Mouse (Mus musculus) induced T-regulatory cell, adult 2 months (primary cell): ENCODE measurements around the gene Snx29.

Experiments used
- DNase-seq: peaks from one replicate; pipeline ENCODE4 v3.0.0-alpha.2; 2012; ENCODE audit warnings: low read depth

The Snx29 gene

DNA sequence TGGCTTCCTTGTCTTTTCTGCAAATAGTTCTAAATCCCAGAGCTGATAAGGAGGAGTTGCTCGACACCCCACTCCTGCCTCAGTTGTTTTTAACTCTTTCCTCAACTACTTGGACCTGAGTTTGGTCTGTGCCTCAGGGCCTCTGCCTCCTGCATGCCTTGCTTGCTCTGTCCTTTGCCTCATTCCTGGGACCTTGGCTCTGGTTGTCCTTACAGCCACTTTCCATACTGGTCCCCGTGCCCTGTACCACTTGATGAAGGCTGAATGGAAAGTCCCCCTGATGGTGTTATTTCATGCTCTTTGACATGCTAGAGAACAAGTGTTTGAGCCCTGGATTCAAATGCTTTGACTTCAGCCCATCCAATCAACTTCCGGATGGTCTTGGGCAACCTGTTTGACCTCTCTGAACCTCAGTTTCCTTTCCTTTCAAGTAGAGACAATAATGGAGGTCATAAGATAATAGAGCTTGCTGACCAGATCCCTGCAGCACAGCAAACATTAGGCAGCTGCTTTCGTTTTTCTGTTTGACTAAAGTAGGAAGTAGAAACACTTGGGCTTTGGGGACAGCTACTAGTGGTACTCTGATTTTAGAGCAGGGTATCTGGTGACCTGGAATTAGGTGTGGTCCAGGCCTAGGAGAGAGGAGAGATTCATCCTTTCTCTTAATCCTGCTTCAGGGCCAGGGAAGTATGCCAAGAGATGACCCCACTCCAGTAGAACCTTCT lies 365.7 kb downstream of the Snx29 start:
- DNase-seq, result peak; percentile 54

DNA sequence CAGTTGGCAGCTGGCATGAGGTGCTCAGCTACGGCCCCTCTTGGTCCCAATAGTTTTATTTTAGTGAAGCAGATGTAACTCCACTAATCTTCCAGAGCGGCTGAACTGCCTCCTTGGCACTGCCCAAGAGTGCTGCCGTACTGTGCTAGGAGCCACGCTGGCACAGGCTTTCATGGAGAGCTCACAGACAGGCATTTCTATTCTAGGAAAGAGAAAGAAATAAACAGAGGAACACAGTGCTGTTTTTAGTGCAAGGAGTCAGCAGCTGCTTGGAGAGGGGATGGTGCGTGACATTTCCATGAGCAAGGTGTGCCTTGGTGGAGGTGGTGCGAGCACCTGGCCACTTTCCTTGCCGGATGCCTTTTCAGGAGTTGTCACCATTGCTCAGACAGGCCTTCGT lies 367.4 kb downstream of the Snx29 start:
- no peak for DNase-seq

DNA sequence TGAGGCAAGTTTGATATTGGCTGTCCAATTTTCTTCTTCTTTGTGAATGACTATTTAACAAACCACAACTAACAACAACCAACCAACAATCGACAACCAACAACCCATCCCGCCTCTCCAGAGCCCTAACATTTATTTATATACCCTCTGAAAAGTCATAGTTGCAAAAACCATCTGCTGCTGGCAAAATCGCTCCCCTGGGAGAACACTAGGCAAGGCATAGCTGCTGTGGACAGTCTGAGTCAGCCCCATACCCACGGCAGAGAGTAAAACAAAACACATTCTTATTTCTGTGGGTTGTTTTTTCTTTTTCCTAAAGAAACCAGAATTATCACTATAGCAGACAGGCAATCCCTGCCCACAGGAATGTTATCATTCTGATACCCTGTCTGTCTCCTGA lies 368.0 kb downstream of the Snx29 start:
- no peak for DNase-seq

DNA sequence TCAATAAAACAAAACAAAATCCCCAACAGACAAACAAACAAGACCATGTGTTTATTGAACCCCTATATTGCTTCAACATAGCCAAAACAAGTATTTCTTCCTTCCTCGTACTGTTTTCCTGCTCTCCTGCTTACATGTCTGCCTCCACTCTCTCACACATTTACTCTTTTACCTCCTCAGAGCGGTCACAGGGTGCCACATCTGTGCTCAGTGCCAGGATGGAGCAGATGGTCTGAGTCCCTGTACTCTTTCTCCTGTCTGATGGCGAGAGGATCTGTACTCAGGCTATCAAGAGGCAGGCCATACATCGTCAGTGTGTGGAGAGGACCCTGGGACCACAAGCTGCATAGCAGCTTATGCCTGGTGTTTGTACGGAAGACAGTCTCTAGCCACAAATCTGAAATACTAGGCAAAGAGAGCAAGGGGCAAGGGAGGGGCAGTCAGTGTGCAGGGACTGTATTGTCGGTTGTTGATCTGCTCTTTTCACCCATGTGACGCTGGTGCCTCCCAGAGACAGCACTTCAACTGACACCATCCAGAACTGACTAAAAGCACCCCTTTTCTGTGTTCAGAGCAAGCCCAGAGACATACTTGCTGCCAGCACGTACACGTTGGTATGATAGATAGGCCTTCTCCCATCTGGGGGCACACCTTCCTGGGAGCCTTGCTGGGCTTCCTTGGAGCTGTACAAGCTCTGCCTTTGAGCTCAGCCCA lies 368.9 kb downstream of the Snx29 start:
- no peak for DNase-seq

DNA sequence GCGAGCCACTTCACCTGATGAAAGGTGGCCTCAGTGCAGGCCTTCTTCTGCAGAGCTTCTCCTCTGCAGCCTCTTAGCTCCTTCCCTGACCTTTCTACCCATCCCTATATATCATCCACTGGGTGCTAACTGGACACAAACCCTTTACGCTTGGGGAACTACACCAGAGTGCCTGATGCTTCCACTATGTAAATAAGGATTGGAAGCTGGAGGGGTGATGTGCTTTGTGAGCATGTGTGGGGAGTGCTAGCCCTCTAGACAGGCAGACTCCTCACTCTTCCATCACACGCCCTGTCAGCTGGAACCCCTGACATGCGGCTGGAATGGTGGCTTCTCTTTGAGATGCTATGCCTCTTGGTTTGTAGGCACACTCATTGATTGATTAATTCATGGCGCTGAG lies 370.0 kb downstream of the Snx29 start:
- DNase-seq, result no peak

DNA sequence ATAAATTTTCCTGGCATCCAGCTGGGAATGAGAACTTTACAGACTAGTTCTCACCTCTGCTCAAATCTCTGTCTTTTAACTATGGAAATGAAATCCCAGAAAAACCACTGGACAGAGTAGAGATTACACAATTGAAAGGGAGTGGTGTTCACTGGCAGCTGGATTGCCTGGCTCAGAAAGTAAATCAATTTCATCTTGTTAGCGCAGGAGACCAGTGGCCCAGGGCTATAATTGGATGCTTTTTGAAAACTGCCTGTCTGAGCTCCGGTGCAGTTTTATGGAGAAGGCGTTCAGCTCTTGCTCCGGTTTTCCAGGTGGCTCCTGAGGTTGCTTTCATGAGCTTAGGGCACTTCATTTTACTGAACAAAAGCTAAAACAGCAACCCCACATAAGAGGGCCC lies 371.7 kb downstream of the Snx29 start:
- DNase-seq, result no peak

DNA sequence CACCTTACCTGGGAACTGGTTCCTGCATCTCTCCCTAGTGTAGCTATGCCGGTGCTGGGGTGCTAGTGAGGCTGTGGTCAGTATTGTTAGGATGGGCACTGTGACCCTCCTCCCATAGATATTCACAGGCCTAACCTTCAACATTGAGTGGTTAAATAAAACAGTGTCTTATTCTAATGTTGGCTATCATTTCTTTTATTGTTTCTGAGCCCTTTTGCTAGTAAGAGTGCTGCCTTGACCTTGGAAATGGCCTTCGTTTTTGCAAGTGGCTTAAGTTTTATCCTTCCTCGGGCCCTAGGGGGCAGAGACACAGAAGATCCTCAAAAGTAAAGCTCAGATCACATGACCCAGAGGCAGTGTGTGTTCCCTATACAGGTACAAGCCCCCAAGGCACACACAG lies 374.1 kb downstream of the Snx29 start:
- no peak for DNase-seq

DNA sequence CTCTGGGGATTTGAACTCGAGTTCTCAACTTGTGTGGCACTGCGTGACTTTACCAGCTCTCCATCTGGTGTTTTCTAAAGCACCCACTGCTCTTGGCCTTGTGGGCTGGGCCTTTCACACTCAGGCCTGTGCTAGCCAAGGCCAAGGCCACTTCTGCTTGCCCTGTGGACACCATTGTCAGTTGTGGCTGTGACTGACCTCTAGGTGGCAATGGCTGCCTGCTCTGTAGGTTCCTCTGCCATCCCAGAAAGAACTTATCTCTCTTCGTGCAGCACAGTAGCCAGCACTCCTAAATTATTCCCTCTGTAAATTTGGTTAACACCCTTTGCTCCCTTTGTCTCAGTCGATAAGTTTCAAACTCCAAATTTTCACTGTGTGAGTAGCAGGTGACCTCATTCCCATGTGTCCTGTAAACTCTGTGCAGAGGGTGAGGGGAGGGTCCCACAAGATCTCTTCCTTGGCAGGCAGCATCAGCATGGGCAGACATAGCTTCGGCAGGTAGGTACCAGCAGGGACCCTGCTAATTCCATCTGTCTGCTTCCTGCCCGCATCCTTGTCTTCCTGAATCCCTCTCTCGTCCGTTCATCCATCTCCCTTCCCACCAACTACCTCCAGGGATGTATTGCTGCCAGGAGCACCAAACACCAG lies 375.1 kb downstream of the Snx29 start:
- DNase-seq, result no peak

DNA sequence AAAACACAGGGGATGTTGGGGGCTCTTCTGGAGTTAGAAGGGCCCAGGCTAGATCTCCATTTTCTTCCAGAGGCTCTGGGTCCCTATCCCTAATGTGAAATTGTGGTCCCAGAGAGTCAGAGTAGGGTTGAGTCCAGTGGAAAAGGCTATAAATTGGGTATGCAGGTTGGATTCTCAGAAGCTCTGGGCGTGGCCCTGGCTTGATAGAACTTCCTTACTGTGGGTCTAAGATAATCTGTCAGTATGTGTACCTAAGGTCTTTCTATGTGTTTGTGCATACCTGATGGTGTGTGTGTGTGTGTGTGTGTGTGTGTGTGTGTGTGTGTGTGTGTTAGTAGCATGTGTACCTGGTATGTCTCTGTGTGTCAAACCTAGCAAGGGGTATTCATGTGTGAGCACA lies 378.9 kb downstream of the Snx29 start:
- DNase-seq, result no peak

DNA sequence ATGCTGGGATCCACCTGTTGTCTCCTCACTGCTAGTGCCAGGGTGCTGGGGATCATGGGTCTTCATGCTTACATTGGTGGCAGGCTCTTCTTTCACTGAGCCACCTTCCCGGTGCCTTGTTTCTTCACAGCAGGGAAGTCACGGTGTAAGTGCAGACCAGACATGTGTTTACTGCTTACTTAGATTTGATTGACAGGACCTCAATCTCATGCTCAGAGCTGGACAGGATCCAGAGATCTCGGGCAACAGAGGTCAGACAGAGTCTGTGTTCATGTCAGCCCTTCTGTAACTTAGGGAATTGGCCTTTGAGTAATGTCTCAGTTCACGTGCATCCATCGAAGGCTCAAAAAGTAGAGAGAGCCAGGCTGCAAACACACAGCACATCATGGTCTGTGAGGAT lies 381.4 kb downstream of the Snx29 start:
- DNase-seq, result no peak

DNA sequence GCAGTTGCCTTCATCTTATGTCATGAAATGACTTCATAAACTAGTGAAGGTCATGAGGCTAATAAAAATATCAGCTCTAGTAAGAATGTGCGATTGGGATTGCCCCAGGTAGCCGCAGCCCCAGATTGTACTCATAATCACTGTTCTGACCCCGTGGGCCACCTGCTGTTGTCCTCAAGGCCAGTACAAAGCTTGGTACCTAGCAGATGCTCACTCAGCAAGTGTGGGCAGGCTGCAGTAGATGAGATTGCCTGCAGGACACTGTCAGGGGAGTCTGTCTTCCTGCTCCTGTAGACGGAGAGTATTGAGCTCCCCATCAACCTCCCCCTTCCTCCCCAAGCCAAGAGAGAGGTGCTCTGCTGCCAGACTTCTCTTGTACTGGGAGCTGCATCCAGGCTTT lies 382.7 kb downstream of the Snx29 start:
- no peak for DNase-seq

DNA sequence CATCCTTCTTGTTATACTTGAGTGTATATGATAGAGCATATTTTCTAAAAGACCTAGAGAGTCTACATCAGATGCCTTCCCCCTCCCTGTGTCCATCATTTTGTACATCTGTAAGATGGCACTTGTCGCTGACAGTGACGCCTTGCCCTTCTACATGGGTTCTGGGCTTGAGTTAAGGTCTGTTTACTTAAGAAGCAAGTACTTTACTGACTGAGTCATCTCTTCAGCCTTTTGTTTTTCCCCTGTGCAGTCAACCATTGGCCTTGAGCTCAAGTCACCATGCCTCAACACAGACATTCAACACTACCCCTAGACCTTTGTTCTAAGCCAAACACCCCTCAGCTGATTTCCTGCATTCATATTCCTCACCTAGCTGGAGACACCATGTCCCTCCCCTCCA lies 385.4 kb downstream of the Snx29 start:
- no peak for DNase-seq

DNA sequence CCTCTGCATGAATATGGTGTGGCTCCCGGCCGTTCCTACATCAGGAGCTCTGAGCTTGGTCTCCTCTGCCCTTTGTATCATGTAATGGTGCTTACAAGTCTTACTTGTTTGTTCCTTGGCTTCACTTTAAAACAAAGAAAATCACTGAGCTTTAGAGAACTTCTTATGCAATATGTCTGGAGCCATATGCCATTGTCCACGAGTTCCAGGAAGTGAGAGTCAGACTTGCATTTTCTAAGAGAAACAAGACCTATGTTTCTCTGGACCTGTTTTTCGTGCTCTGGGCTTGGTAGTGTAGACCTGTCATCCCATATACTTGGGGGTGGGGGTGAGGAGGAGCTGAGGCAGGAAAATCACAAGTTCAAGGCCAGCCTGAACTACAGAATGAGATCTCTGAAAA lies 386.7 kb downstream of the Snx29 start:
- no peak for DNase-seq

DNA sequence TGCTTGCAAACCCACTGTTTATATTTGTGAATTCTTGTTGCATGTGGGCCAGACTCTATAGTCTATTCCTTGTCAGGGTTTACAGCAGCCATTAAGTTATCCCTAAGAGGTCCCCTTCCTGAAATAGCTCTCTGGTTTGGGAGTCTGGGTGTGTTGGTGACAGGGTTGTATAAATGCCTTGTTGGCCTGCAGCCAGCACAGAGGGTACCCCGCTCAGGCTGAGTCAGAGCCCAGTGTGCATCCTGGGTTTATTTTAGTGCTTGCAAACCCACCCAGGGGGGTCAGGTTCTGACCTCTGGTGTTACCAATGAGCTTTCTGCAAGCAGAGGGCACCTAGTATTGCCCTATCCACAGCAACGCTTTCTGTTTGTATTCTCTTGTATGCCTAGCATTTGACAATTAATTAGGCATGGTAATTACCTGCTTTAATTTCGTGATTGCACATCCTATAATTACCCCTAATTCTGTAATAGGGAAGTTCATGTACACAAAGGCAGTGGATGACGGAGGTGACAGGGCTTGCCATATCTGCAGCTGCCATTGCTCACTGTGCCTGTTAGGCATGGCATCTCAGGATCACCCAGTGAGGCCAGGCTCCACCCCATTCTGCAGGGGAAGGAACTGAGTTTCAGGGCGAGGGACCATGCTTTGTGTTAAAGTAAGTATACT lies 387.4 kb downstream of the Snx29 start:
- no peak for DNase-seq

DNA sequence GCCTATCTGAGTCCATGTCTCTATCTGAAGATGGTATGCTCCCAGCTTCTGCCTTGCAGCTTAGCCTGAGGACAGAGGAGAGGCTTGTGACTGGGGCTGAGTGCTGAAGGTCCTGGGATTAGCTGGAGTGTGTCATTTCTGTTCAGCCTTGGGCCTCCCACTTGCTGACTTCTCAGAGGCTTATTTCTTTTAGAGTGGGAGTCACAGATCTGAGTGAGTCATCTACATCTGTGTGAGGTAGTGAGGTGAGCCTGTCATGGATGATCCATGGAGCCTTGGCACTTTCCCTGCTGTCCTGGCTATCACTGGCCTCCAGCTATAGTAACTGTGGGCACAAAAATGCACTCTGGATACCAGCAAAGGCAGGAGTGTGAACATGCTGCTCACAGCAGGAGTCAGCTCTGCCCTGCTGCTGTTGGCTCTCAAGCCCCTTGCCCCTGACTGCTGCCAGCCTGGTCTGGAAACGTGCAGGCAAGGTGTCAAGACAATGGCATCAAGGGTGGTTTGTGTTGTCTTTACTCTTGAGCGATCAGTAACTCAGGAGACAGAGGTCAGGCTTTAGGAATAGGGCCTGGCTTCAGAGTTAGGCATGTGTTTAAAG lies 390.7 kb downstream of the Snx29 start:
- no peak for DNase-seq

DNA sequence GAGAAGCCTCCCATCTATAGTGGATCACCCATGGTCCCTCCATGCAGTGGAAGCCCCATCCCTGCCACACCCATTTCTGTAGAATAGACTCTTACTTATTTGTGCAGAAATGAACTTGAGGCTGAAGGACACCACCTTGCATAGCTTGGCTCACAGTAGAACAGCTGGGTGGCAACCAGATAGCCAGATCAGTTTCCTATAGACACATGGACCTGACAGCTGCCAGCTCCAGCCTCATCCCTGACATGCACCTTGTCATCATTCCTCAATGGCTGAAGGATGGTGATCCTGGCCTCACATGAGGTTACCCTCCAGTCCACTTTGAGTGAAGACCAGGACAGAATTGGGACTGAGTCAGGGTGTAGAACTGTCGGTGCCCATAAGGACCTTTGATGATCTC lies 394.2 kb downstream of the Snx29 start:
- DNase-seq, result no peak

DNA sequence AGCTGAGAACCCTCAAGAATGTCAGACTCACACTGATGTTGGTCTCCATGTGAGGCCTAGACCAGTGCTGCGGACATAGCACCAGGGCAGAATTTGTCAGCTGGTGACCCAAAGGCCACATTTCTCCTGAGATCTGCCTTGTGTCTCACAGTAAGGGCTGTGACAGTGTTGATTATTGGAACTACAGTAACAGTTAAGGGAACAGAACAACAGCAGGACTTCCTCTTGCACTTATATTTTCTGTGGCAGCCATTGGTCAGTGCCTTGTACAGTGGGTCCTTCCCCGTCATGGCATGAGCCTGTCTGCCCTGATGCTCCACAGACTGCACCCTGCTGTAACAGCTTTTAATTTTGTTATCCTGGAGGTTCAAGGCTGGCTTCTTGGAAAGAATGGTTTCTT lies 403.2 kb downstream of the Snx29 start:
- no peak for DNase-seq

DNA sequence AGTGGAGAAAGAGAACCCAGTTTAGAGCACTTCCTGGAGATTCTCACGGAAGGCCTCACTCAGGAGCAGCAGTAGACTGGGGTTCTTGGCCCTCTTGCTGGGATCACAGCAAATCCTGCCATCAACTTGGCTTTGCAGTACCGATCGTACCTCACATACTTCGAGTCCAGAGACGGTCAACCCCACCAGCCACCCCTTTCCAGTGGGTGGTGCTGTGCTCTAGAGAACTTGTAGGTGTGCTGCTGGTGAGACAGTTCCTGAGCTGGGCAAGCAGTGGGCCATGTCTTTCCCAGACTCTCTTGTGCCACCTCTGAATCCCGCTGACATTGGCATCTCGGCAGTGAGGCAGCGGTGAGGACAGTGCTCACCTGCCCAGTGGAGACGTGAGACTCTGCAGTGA lies 404.6 kb downstream of the Snx29 start:
- no peak for DNase-seq

DNA sequence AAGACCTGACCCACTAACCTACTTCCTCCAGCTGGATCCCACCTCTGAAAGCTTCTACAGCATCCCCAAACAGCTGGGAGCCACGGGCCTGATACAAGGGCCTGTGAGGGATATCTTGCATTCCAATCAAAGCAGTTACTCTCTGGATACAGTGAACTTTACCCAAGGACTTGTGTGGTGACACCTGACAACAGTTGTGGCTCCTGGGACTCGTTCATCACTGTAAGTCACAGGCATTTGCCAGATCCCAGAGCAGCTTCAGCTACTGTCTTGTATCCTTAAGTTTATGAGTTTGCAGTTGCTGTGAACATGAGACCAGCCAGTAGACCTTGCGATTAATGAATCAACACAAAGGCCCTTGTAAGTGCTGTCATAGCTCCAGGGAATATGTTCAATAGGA lies 405.4 kb downstream of the Snx29 start:
- no peak for DNase-seq

DNA sequence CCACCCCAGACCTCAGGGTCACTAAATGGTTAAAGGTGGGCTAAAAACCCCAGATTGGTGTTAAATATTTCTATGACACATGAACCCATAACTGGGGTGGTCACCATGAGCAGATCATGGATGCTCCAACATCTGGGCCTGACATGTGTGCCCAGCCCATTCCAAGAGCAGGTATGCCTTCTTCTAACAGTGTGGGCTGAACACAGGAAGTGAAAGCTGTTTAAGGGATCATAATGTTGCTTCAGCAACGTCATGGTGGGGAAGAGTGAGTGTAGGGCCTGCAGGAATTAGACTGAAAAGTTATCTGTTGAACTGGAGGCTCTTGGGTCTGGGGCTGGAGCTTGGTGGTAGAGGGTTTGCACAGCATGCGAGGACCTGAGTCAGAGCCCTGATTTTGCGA lies 405.9 kb downstream of the Snx29 start:
- DNase-seq, result no peak

DNA sequence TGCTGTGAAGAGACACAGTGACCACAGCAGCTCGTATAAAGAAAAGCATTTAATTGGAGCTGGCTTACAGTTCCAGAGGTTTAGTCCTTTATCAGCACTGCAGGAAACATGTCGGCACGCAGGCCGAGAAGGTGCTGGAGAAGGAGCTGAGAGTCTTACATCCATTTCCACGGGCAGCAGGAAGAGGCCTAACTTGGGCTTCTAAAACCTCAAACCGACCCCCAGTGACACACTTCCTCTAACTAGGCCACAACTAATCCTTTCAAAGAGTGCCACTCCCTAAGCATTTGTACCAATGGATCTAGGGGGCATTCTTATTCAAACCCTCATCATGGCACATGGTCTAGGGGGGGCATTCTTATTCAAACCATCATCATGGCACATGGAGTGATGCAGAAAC lies 406.4 kb downstream of the Snx29 start:
- no peak for DNase-seq

DNA sequence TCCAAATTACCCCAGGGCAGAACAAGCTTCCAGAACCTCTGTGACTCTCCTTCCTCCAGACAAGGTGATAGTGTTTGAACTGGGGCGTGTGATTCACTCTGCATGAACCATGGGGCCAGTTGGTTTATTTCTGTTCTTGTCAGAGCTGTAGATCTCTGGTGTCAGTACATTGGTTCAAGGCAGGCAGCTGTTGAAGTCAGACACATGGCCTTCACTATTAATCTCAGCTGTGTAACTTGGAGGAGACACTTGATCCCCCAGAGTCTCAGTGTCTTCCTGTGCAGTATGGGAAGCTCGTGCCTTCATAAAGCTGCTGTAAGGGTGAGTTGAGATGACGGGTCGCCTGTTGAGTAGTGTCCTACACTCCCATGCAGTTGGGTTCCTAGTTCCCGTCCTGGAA lies 407.1 kb downstream of the Snx29 start:
- no peak for DNase-seq
